Mouse (Mus musculus) neural tube, embryonic 11.5 days (tissue): ENCODE measurements around the gene Nfx1. TPM values are rescaled to one million over a fixed set of nuclear protein-coding genes. Genes with fewer than 3 reads are reported as not detected.

Experiments used
- ATAC-seq: fragments of 200-750 bp; cut with Nextera tagmentation; 2 replicates; pipeline ENCODE4 v1.8.0; 2017; ENCODE audit warnings: moderate number of reproducible peaks, mild to moderate bottlenecking, moderate TSS enrichment, moderate library complexity; ENCODE audit not compliant: insufficient read depth, low FRiP score, low TSS enrichment
- DNase-seq: peaks from one replicate; pipeline ENCODE4 v3.0.0-alpha.2; 2015; ENCODE audit warnings: low spot score
- H3K27ac ChIP-seq: fragments of 300-500 bp; sonication (generic); 2 replicates; pipeline ENCODE4 v1.5.1; 2014; ENCODE audit warnings: low read depth, mild to moderate bottlenecking, low read length
- H3K27me3 ChIP-seq: fragments of 300-500 bp; sonication (generic); 2 replicates; pipeline ENCODE4 v1.6.1; 2014; ENCODE audit warnings: mild to moderate bottlenecking, low read length, mixed read lengths; ENCODE audit not compliant: control insufficient read depth, insufficient read depth
- H3K36me3 ChIP-seq: fragments of 300-500 bp; sonication (generic); 2 replicates; pipeline ENCODE4 v1.6.1; 2014; ENCODE audit warnings: mild to moderate bottlenecking, low read length, moderate library complexity, mixed read lengths; ENCODE audit not compliant: control insufficient read depth, insufficient read depth
- H3K4me1 ChIP-seq: fragments of 300-500 bp; sonication (generic); 2 replicates; pipeline ENCODE4 v1.6.1; 2014; ENCODE audit warnings: low read length, mixed read lengths; ENCODE audit not compliant: control insufficient read depth, insufficient read depth
- H3K4me2 ChIP-seq: fragments of 300-500 bp; sonication (generic); 2 replicates; pipeline ENCODE4 v1.6.1; 2014; ENCODE audit warnings: low read depth, mild to moderate bottlenecking, moderate library complexity
- H3K4me3 ChIP-seq: fragments of 300-500 bp; sonication (generic); 2 replicates; pipeline ENCODE4 v1.5.1; 2014; ENCODE audit warnings: low read depth, low read length
- H3K9ac ChIP-seq: fragments of 300-500 bp; sonication (generic); 2 replicates; pipeline ENCODE4 v1.6.1; 2014; ENCODE audit warnings: mild to moderate bottlenecking, low read length
- H3K9me3 ChIP-seq: fragments of 300-500 bp; sonication (generic); 2 replicates; pipeline ENCODE4 v1.6.1; 2016; ENCODE audit warnings: low read length; ENCODE audit not compliant: control insufficient read depth
- WGBS: fragments of 180-500 bp; shearing (Covaris S2); extraction: QIAGEN DNeasy Blood & Tissue Kit; methylation state at CpG from one replicate; pipeline ENCODE4 v1.1.7; 2014; 5-methylcytosine and 5-hydroxymethylcytosine counted together
- polyA plus RNA-seq: library from polyadenylated mRNA; unstranded; fragments of >200 nt; fragmentation: Nextera tagmentation; extraction: Ambion mirVana; gene quantifications from 2 replicates; pipeline ENCODE4 v1.2.1, GENCODE M21; 2014

Nfx1 gene
- polyA plus RNA-seq, 1 experiment from 2014 or later = 91.5 TPM

GRCm38 (mm10) chr4:40989633-40990032, 18.9 kb downstream of the Nfx1 start:
- Histone ChIP-seq H3K27me3 (no peaks in the 10 kb centered on the region), H3K9ac (no peak overlapping the region), H3K27ac (no peak overlapping the region), H3K4me1 (no peaks in the 10 kb centered on the region), H3K4me2 (no peak overlapping the region), H3K9me3 (no peaks in the 10 kb centered on the region), H3K4me3 (no peak overlapping the region), H3K36me3 (peaks cover 14% of the 10 kb centered on the region)
- 81% methylated on average over 6 of the region's 6 CpGs for WGBS
- no peak for DNase-seq
- ATAC-seq = no peak

- H3K36me3 ChIP-seq = peaks cover 11% of the 10 kb centered on the region
- no peaks in the 10 kb centered on the region for H3K9me3 ChIP-seq
- no peaks in the 10 kb centered on the region for H3K27me3 ChIP-seq
- no peak overlapping the region for H3K9ac ChIP-seq
- no peak overlapping the region for H3K4me2 ChIP-seq
- 96% methylated on average over 6 of the region's 6 CpGs for WGBS
- no peak overlapping the region for H3K27ac ChIP-seq
- DNase-seq (no peak), ATAC-seq (no peak)
- no peak overlapping the region for H3K4me3 ChIP-seq
- H3K4me1 ChIP-seq = no peaks in the 10 kb centered on the region
Measured at GRCm38 (mm10) chr4:40996302-40996701, 25.6 kb downstream of the Nfx1 start.

- H3K36me3 ChIP-seq = peaks cover 8% of the 10 kb centered on the region
- WGBS = 96% methylated on average over 4 of the region's 4 CpGs
Measured at GRCm38 (mm10) chr4:40997916-40998315, 27.2 kb downstream of the Nfx1 start.

GRCm38 (mm10) chr4:41000271-41000670, 29.6 kb downstream of the Nfx1 start:
- WGBS = 70% methylated on average over 1 of the region's 1 CpGs
- H3K27me3 ChIP-seq = no peaks in the 10 kb centered on the region
- no peaks in the 10 kb centered on the region for H3K9me3 ChIP-seq
- no peaks in the 10 kb centered on the region for H3K4me1 ChIP-seq
- H3K4me3 ChIP-seq = no peak overlapping the region
- H3K9ac ChIP-seq = no peak overlapping the region
- no peak overlapping the region for H3K4me2 ChIP-seq
- no peak overlapping the region for H3K27ac ChIP-seq
- peaks cover 13% of the 10 kb centered on the region for H3K36me3 ChIP-seq
- no peak for DNase-seq
- ATAC-seq = no peak

More at GRCm38 (mm10) chr4:40997916-40998315, 27.2 kb downstream of the Nfx1 start:
- no peak overlapping the region for H3K9ac ChIP-seq
- H3K27me3 ChIP-seq = no peaks in the 10 kb centered on the region
- H3K9me3 ChIP-seq = no peaks in the 10 kb centered on the region
- no peak for ATAC-seq
- H3K4me1 ChIP-seq = no peaks in the 10 kb centered on the region
- H3K27ac ChIP-seq = no peak overlapping the region
- no peak overlapping the region for H3K4me3 ChIP-seq
- no peak for DNase-seq
- no peak overlapping the region for H3K4me2 ChIP-seq

- H3K36me3 ChIP-seq = peaks cover 12% of the 10 kb centered on the region
Measured at GRCm38 (mm10) chr4:41000842-41001639, 30.3 kb downstream of the Nfx1 start.

GRCm38 (mm10) chr4:41013351-41013750, 42.6 kb downstream of the Nfx1 start:
- Histone ChIP-seq H3K27ac (no peak overlapping the region), H3K9ac (no peak overlapping the region), H3K27me3 (no peaks in the 10 kb centered on the region), H3K9me3 (no peaks in the 10 kb centered on the region), H3K4me1 (no peaks in the 10 kb centered on the region), H3K4me3 (no peak overlapping the region), H3K36me3 (peaks cover 12% of the 10 kb centered on the region), H3K4me2 (no peak overlapping the region)
- DNase-seq (no peak), ATAC-seq (no peak)
- 86% methylated on average over 3 of the region's 3 CpGs for WGBS

More at GRCm38 (mm10) chr4:41000842-41001639, 30.3 kb downstream of the Nfx1 start:
- WGBS = 90% methylated on average over 9 of the region's 9 CpGs
- Histone ChIP-seq H3K9me3 (no peaks in the 10 kb centered on the region), H3K4me1 (no peaks in the 10 kb centered on the region), H3K9ac (no peak overlapping the region), H3K27ac (no peak overlapping the region), H3K4me2 (no peak overlapping the region), H3K27me3 (no peaks in the 10 kb centered on the region), H3K4me3 (no peak overlapping the region)
- ATAC-seq (no peak), DNase-seq (no peak)

GRCm38 (mm10) chr4:41015798-41016197, 45.1 kb downstream of the Nfx1 start:
- Histone ChIP-seq H3K4me3 (no peak overlapping the region), H3K4me1 (no peaks in the 10 kb centered on the region), H3K27me3 (no peaks in the 10 kb centered on the region), H3K27ac (no peak overlapping the region), H3K4me2 (no peak overlapping the region), H3K9ac (no peak overlapping the region), H3K9me3 (no peaks in the 10 kb centered on the region), H3K36me3 (peaks cover 9% of the 10 kb centered on the region)
- ATAC-seq (no peak), DNase-seq (no peak)
- WGBS = 94% methylated on average over 5 of the region's 5 CpGs

GRCm38 (mm10) chr4:41021094-41021493, 50.4 kb downstream of the Nfx1 start:
- H3K36me3 ChIP-seq = peaks cover 2% of the 10 kb centered on the region; the same call in 1 of the 2 replicates
- H3K4me2 ChIP-seq = no peak overlapping the region
- no peaks in the 10 kb centered on the region for H3K9me3 ChIP-seq
- H3K9ac ChIP-seq = no peak overlapping the region
- ATAC-seq (no peak), DNase-seq (no peak)
- no peak overlapping the region for H3K4me3 ChIP-seq
- no peak overlapping the region for H3K27ac ChIP-seq
- H3K27me3 ChIP-seq = no peaks in the 10 kb centered on the region
- 90% methylated on average over 5 of the region's 5 CpGs for WGBS
- no peaks in the 10 kb centered on the region for H3K4me1 ChIP-seq
